Mouse (Mus musculus) kidney, embryonic 16.5 days (tissue): ENCODE data around the gene Ppp1r32. TPM values are rescaled to one million over a fixed set of nuclear protein-coding genes. Genes with fewer than 3 reads are reported as not detected.

ENCODE experiments used
- ATAC-seq: fragments of 200-750 bp; cut with Nextera tagmentation; 2 replicates; pipeline ENCODE4 v1.8.0; 2017; ENCODE audit warnings: moderate TSS enrichment; ENCODE audit not compliant: low FRiP score, low TSS enrichment
- H3K27ac ChIP-seq: fragments of 300-500 bp; sonication (generic); 2 replicates; pipeline ENCODE4 v1.5.1; 2014; ENCODE audit warnings: low read length
- H3K27me3 ChIP-seq: fragments of 300-500 bp; sonication (generic); 2 replicates; pipeline ENCODE4 v1.6.1; 2014; ENCODE audit warnings: low read length, control low read depth, mixed read lengths; ENCODE audit not compliant: insufficient read depth
- H3K36me3 ChIP-seq: fragments of 300-500 bp; sonication (generic); 2 replicates; pipeline ENCODE4 v1.6.1; 2014; ENCODE audit warnings: low read length, control low read depth, mixed read lengths; ENCODE audit not compliant: insufficient read depth
- H3K4me1 ChIP-seq: fragments of 300-500 bp; sonication (generic); 2 replicates; pipeline ENCODE4 v1.6.1; 2014; ENCODE audit warnings: low read length, control low read depth, mixed read lengths; ENCODE audit not compliant: insufficient read depth
- H3K4me2 ChIP-seq: fragments of 300-500 bp; sonication (generic); replicated peaks from 2 replicates; pipeline ENCODE4 v1.6.1; 2014; ENCODE audit warnings: low read depth, low read length
- H3K4me3 ChIP-seq: fragments of 300-500 bp; sonication (generic); 2 replicates; pipeline ENCODE4 v1.5.1; 2014; ENCODE audit warnings: mild to moderate bottlenecking, low read length
- H3K9ac ChIP-seq: fragments of 300-500 bp; sonication (generic); replicated peaks from 2 replicates; pipeline ENCODE4 v1.6.1; 2014; ENCODE audit warnings: low read length
- H3K9me3 ChIP-seq: fragments of 300-500 bp; sonication (generic); 2 replicates; pipeline ENCODE4 v1.6.1; 2016; ENCODE audit warnings: low read length, control low read depth
- WGBS: fragments of 180-500 bp; shearing (Covaris S2); extraction: QIAGEN DNeasy Blood & Tissue Kit; methylation state at CpG from one replicate; pipeline ENCODE4 v1.1.7; 2014; 5-methylcytosine and 5-hydroxymethylcytosine counted together
- polyA plus RNA-seq: library from polyadenylated mRNA; unstranded; fragments of >200 nt; fragmentation: Nextera tagmentation; extraction: Ambion mirVana; gene quantifications from 2 replicates; pipeline ENCODE4 v1.2.1, GENCODE M21; 2015

Ppp1r32 gene
- polyA plus RNA-seq, 1 experiment from 2014 or later, result not detected

DNA sequence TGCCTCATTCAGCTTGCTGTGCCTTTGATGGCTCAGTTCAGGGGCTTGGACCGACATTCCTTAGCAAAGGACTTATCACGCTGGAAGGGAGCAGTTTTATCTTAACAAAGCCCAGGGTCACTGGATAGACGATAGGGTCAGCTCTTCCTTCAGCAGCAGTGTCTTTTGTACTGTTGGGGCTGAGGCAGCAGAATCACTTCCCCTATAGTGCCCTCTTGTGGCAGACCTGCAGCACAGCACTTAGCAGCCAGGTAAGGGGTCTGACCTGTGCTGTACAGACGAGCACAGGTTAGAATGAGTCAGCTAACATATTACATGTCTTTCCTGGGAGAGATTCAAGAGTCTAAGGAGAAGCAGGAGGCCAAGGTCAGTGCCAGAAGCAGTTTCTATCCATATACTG lies 19.8 kb upstream of the Ppp1r32 start:
- Histone ChIP-seq H3K36me3 (peaks cover 30% of the 10 kb centered on the region), H3K9ac (no peak overlapping the region), H3K9me3 (no peaks in the 10 kb centered on the region), H3K27me3 (no peaks in the 10 kb centered on the region), H3K4me2 (no peak overlapping the region), H3K27ac (no peak overlapping the region), H3K4me3 (no peak overlapping the region), H3K4me1 (peaks cover 5% of the 10 kb centered on the region; the same call in 1 of the 2 replicates)
- 14% methylated on average over 4 of the region's 4 CpGs for WGBS
- ATAC-seq, result no peak

DNA sequence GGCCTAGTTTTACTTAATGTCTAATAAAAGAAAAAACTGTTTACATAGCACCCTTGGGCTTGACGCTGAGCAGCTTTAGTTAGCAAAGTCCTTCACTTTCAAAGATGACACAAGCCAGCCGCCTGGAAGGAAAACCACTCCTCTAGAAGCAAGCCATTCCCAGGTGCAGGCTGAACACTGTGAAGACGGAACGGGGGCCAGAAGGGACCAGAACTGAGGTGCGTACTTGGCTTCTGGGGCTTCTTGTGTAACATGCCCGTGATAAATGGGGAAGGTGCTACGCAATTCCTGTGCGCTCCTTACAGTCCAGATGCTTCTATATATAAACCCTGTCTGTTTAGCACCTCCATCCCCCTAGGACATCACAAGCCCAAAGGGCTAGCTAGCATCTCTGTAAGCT lies 17.9 kb upstream of the Ppp1r32 start:
- H3K27ac ChIP-seq, result no peak overlapping the region
- H3K4me3 ChIP-seq, result no peak overlapping the region
- WGBS, result 91% methylated on average over 8 of the region's 8 CpGs
- no peak for ATAC-seq
- peaks cover 25% of the 10 kb centered on the region for H3K36me3 ChIP-seq
- H3K4me1 ChIP-seq, result peaks cover 6% of the 10 kb centered on the region; the same call in 1 of the 2 replicates
- H3K4me2 ChIP-seq, result no peak overlapping the region
- no peaks in the 10 kb centered on the region for H3K9me3 ChIP-seq
- H3K9ac ChIP-seq, result no peak overlapping the region
- no peaks in the 10 kb centered on the region for H3K27me3 ChIP-seq

DNA sequence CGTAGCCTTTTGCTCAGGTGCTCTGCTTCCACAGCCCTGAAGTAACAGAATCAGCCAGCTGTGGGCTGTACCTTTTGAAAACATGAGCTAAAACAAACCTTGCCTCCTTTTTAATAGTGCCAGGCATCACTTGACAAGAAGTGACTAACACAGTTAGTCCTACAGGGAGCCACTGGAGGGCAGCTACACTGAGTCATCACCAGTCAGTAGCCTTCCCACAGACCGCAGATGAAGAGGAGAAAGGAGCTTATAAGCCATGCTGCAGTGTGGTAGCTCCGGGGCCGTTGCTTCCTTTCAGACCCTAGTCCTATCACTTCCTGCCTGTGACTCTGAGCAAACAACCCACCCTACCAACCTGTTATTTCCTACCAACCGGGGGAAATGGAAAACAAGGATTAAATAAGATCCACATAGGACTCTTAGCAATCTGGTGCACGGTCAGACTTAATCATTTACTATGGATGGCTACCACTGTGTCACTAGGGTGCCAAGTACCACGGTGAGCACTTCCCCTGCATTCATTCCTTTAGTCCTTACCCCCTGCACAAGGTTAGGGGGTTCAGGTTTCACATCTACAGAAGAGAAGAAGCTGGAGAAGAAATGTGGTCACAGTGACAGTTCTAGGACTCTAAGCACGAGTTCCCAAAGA lies 14.9 kb upstream of the Ppp1r32 start:
- 38% methylated on average over 8 of the region's 8 CpGs for WGBS
- ATAC-seq, result no peak
- no peak overlapping the region for H3K4me3 ChIP-seq

GRCm38 (mm10) chr19:10496976-10497375 lies 14.2 kb upstream of the Ppp1r32 start:
- no peaks in the 10 kb centered on the region for H3K27me3 ChIP-seq

More for the DNA sequence above, 14.9 kb upstream of the Ppp1r32 start:
- H3K9me3 ChIP-seq, result no peaks in the 10 kb centered on the region
- no peak overlapping the region for H3K9ac ChIP-seq
- no peaks in the 10 kb centered on the region for H3K27me3 ChIP-seq
- no peak overlapping the region for H3K27ac ChIP-seq
- H3K4me1 ChIP-seq, result peaks cover 6% of the 10 kb centered on the region; the same call in 1 of the 2 replicates
- no peak overlapping the region for H3K4me2 ChIP-seq
- H3K36me3 ChIP-seq, result peaks cover 18% of the 10 kb centered on the region

DNA sequence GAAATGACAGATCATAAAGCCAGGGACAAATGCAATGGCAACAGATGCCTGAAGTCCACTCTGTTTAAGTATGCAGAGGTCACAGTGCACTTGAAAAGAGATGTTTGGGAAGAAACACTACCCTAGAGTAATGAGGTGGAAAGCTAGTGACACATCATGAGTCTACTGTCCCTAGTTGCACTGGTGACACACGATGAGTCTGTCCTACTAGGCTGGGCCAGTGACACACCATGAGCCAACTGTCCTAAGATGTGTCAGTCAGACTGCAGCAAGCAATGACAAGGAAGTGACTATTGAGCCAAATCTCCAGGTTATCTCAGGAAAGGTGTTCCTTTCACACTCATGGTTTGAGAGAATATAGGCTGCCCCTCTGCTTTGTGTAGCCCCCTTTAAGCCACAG lies 12.9 kb upstream of the Ppp1r32 start:
- Histone ChIP-seq H3K9me3 (no peaks in the 10 kb centered on the region), H3K9ac (no peak overlapping the region), H3K27ac (no peak overlapping the region), H3K27me3 (no peaks in the 10 kb centered on the region), H3K4me2 (no peak overlapping the region), H3K4me1 (peaks cover 6% of the 10 kb centered on the region; the same call in 1 of the 2 replicates), H3K4me3 (no peak overlapping the region), H3K36me3 (peaks cover 4% of the 10 kb centered on the region; the same call in 1 of the 2 replicates)
- no peak for ATAC-seq
- 40% methylated on average over 1 of the region's 1 CpGs for WGBS

More at GRCm38 (mm10) chr19:10496976-10497375, 14.2 kb upstream of the Ppp1r32 start:
- peaks cover 6% of the 10 kb centered on the region; the same call in 1 of the 2 replicates for H3K4me1 ChIP-seq
- no peak overlapping the region for H3K4me2 ChIP-seq
- H3K4me3 ChIP-seq, result no peak overlapping the region
- no peak for ATAC-seq
- WGBS, result 70% methylated on average over 2 of the region's 2 CpGs
- no peak overlapping the region for H3K27ac ChIP-seq
- H3K9me3 ChIP-seq, result no peaks in the 10 kb centered on the region
- H3K9ac ChIP-seq, result no peak overlapping the region
- peaks cover 17% of the 10 kb centered on the region for H3K36me3 ChIP-seq

DNA sequence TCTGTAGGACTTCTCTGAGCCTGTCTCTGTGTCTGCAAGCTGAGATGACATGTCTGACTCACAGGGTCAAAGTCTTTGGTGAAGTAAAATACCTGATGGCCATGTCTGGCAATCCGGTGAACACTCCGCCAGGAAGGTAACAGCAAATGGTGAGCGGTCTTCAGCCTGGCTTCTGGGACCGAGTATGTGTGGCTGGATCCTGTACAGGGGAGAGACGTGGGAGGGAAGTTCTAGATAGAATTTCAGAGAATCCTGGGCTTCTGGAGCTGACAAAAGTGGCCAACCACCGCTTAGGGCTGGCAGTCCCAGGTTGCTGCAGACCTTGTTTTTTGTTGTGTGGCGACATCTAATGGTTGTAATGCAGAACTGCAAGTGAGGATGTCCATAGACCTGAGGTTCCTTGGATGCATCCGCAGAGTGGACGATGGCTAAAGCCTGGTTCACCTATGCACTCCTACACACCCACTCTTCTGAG lies 3.6 kb upstream of the Ppp1r32 start:
- ATAC-seq, result peak; percentile 88
- Histone ChIP-seq H3K9me3 (no peaks in the 10 kb centered on the region), H3K36me3 (no peaks in the 10 kb centered on the region), H3K4me2 (no peak overlapping the region), H3K27ac (no peak overlapping the region), H3K9ac (no peak overlapping the region), H3K4me1 (0 out of 2 replicates have a peak, but pooled peaks cover 3% of the 10 kb centered on the region), H3K27me3 (no peaks in the 10 kb centered on the region), H3K4me3 (no peak overlapping the region)
- WGBS, result 16% methylated on average over 9 of the region's 9 CpGs

DNA sequence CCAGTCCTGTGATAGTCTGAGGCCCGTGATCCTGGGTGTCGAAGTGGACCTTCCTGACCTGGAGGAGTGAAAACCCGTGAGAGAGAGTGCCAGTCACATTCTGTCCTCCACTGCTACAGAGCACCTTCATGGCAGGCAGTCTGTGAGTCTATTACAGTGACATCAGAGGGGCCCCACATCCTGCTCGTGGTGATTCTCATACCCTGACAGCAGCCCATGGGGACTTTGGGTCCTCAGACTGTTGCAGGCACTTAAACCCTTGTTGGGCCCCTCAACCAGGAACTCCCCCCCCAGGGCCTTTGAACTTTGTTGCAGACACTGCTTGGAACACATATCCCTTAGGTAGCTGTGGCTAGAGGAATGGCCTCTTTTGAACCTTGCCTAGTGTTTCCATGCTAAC lies 3.2 kb downstream of the Ppp1r32 start:
- no peak for ATAC-seq
- Histone ChIP-seq H3K27ac (no peak overlapping the region), H3K4me1 (no peaks in the 10 kb centered on the region), H3K4me3 (no peak overlapping the region), H3K27me3 (peaks cover 2% of the 10 kb centered on the region; the same call in 1 of the 2 replicates), H3K4me2 (no peak overlapping the region), H3K36me3 (no peaks in the 10 kb centered on the region), H3K9ac (no peak overlapping the region), H3K9me3 (no peaks in the 10 kb centered on the region)
- 35% methylated on average over 4 of the region's 4 CpGs for WGBS

DNA sequence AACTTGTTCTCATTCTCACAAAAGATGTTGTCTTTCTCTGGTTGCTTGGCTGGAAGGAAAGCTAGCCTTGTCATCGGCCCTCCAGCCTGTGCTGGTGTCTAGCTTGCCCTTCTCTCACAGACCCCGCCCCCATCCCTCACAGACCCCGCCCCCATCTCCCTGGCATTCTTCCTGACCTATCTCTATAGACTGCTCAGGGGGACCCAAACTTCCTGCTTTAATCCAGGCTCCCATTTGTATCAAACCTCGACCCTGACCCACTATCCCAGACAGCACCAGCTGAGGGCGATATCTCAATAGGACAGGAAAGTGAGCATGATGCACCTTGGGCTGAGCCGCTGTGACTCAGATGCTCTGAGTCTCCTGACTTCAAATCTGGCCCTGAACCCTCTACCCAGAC lies 8.9 kb downstream of the Ppp1r32 start:
- H3K9me3 ChIP-seq, result no peaks in the 10 kb centered on the region
- H3K27ac ChIP-seq, result no peak overlapping the region
- H3K4me2 ChIP-seq, result no peak overlapping the region
- no peaks in the 10 kb centered on the region for H3K4me1 ChIP-seq
- 21% methylated on average over 6 of the region's 6 CpGs for WGBS
- no peaks in the 10 kb centered on the region for H3K36me3 ChIP-seq
- ATAC-seq, result peak; percentile 63; the same call in 1 of the 2 replicates
- no peak overlapping the region for H3K4me3 ChIP-seq
- no peak overlapping the region for H3K9ac ChIP-seq
- peaks cover 2% of the 10 kb centered on the region; the same call in 1 of the 2 replicates for H3K27me3 ChIP-seq

- peaks cover 2% of the 10 kb centered on the region; the same call in 1 of the 2 replicates for H3K27me3 ChIP-seq
- no peaks in the 10 kb centered on the region for H3K4me1 ChIP-seq
- H3K9ac ChIP-seq, result no peak overlapping the region
- H3K36me3 ChIP-seq, result no peaks in the 10 kb centered on the region
- WGBS, result 75% methylated on average over 3 of the region's 3 CpGs
- no peak overlapping the region for H3K4me3 ChIP-seq
- H3K9me3 ChIP-seq, result no peaks in the 10 kb centered on the region
- no peak overlapping the region for H3K27ac ChIP-seq
- no peak for ATAC-seq
- no peak overlapping the region for H3K4me2 ChIP-seq
Measured at GRCm38 (mm10) chr19:10472958-10473357, 9.8 kb downstream of the Ppp1r32 start.

DNA sequence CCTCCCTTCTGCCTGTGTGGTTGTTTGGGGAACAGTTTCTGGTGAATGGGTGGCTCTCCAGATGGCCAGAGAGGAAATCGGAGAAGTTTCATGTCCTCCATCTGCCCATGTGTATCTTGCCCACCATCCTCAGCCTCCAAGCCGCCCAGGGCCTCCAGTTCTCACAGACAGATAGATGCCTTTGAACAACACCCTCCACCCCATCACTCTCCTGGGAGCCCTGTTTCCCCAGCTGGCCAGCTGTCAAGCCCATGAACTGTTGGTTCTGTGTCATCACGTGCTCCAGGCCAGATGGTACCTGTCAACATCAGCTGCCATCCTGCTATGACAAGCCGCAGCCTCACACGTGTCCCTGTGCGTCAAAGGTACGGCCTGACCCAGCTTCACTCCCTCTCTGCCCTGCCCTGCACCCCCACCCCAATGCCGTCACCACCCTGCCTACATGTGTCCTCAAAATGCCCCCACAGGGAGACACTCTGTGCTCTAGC lies 13.5 kb downstream of the Ppp1r32 start:
- H3K4me1 ChIP-seq, result no peaks in the 10 kb centered on the region
- H3K27me3 ChIP-seq, result 0 out of 2 replicates have a peak, but pooled peaks cover 3% of the 10 kb centered on the region
- no peak overlapping the region for H3K9ac ChIP-seq
- no peak overlapping the region for H3K4me2 ChIP-seq
- H3K9me3 ChIP-seq, result no peaks in the 10 kb centered on the region
- no peaks in the 10 kb centered on the region for H3K36me3 ChIP-seq
- no peak overlapping the region for H3K27ac ChIP-seq
- no peak overlapping the region for H3K4me3 ChIP-seq
- 18% methylated on average over 8 of the region's 8 CpGs for WGBS
- peak; percentile 60; the same call in 1 of the 2 replicates for ATAC-seq
